Mouse (Mus musculus) megakaryocyte-erythroid progenitor cell, adult 5-6 weeks (primary cell): ENCODE data around the gene Miip. TPM values are rescaled to one million over a fixed set of nuclear protein-coding genes. Genes with fewer than 3 reads are reported as not detected.
"Not testable (repeated sequence)": the region's sequence is repeated elsewhere in the genome, so short reads cannot be mapped to it uniquely, and the experiment has no call there.

Source experiments
- ATAC-seq: replicated peaks from 2 replicates; pipeline ENCODE4 v1.8.0; 2016; ENCODE audit warnings: mild to moderate bottlenecking, inconsistent platforms; ENCODE audit not compliant: severe bottlenecking, poor library complexity, low FRiP score, low TSS enrichment
- total RNA-seq, 2 experiments: library from RNA; stranded (forward) in 1 of 2; stranded (reverse) in 1 of 2; fragments of 200-1000, 215-1000 nt in 1 of 2; fragments of >200 nt in 1 of 2; fragmentation: Nextera tagmentation in 1 of 2; gene quantifications; 2 replicates each; pipeline ENCODE4 v1.2.3; 2014 to 2017

Miip gene
- total RNA-seq, 2 experiments from 2014 or later, result 36.7 to 75.8 TPM

DNA sequence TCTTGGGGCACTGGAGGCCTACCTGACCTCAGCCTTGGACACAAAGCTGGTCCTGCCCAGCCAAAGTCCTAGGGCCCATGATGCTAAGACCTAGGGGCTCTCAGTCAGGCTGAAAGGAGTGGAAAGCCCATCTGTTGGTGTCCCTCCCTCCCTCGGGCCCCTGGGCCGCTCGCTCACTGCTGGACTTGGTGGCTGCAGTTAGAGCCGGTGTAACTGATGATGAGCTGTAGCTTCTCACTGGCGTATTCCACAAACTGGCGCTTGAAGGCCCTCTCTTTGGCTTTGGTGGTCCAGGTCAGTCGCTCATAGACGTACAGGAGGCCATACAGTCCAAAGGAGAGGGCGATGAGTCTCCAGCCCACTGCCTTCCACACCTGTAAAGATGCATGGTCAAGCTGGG is 9.9 kb upstream of the Miip start:
- no peak for ATAC-seq

DNA sequence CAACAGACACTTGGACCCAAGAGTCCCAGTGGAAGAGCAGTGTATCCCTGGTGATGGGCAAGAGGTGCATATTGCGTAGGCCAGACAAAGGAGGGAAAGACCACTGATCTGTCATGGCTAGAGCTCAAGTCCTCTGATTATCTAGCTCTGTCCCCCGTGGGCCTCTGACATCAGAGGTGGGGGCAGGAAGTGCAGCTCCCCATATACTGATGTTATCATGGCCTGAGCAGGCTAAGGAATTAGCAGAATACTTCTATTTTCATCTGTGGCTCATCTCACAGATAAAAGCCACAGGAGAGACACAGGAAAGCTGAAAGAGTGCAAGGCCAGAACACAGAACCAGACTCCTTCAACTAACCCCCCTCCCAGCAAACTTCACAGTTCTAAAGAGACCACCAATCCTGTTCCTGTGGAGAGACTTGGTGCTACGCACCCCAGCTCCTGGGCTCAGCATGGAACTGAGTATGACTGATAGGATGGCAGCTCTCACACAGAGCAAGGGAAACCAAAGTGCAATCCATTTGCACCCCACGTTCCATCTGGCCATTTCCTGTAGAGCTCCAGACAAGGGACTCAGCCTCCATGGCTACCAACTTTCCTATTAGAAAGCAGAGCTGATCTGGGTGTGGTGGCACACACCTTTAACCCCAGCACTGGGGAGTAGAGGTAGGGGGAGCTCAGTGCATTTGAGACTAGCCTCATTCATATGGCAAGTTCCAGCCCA is 7.4 kb upstream of the Miip start:
- peak; percentile 57; the same call in 1 of the 2 replicates for ATAC-seq

DNA sequence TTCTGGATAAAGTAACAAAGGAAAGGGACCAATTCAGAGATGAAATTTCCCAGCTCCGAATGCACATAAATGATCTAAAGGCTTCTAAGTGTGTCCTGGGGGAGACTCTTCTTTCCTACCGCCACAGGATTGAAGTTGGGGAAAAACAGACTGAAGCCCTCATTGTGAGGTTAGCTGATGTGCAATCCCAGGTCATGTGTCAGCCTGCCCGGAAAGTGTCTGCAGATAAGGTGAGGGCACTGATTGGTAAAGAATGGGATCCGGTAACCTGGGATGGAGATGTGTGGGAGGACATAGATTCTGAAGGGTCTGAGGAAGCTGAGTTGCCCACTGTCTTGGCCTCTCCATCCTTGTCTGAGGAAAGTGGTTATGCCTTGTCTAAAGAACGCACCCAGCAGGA is 622 bp upstream of the Miip start:
- 0 out of 2 replicates have a peak, but pooled peaks have one; percentile 8 for ATAC-seq

DNA sequence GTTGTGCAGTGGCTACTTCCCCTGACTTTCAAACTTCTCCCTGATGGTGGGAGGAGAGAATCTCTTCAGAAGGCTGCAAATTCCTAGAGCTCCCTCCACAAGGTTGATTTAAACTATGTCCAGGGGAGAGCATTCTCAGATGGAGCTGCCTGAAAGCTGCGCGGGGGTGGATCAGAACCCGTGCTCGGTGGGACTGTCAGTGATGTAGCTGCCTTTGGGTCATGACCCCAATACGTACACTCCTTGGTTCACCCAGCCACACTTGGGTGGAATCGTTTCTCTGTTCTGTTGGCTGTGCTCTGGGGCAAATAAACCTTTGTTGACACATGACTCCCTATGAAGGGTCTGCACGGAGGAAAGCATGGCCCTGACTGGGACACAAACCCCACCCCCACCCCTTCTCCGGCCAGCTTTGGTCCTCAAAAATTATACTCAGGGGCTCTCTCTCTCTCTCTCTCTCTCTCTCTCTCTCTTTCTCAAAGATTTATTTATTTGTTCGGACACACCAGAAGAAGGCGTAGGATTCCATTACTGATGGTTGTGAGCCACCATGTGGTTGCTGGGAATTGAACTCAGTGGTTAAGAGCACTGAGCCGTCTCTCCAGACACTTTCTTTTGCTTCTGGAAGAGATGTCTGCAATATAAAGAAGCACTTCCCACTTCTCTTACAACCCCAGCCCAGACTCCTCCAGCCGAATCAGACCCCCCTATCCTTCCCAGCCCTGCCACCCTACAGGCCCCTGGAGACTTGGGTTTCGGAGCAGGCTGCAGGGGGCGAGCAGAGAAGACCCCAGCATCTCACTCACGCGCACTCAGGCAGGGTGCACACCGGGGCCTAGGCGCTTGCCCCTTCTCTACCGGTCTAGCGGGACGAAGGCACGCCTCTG is 810 bp downstream of the Miip start:
- ATAC-seq, result no peak

DNA sequence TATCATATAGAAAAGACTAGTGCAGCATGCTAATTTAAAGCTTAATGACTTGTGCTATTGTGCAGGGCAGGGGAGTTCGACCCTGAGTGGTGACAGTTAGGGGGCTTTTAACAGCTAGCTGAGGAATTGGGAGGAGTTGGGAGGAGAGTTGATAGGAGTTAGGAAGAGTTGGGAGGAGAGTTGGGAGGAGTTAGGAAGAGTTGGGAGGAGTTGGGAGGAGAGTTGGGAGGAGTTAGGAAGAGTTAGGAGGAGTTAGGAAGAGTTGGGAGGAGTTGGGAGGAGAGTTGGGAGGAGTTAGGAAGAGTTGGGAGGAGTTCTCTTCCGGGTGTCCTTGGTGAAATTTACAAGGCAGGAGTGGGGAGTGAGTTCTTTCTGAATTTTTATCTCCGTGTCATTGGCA is 1.8 kb downstream of the Miip start:
- ATAC-seq, result not testable (repeated sequence)

DNA sequence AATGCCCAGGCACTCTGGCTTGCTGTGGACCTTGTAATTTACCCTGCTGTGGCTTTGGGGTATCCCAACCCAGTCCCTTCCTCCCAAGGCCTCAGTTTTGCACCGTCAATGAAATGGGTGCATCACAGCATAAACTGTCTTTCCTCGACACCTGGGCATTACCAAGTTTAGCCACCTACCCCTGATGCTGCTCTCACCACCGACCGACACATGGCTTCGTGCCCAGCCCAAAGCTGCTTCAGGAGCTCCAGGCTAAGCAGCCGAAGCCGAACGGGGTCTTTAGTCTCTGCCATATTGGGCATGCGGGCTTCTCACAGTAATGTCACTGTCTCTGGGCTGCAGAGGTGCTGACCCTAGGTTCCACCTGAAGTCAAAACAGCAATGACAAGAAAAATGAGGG is 2.6 kb downstream of the Miip start:
- ATAC-seq, result no peak

DNA sequence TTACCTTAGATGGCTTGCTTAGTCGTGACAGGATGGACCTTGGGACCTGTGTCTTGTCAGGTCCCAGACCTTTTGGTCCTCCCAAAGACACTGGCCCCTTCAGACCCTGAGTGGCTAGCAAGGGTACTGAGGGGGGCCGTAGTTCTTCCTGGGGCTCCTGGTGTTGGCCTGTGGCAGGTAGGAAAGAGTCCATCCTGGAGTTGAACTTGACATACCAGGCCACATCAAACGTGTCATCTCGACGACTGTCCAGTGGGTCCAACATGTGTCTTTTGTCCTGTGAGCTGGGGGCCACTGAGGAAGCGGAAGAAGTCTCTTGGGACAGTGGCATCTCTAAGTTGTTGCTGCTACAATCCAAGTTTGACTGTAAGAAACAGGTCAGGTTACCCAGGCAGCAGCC is 3.0 kb downstream of the Miip start:
- no peak for ATAC-seq

DNA sequence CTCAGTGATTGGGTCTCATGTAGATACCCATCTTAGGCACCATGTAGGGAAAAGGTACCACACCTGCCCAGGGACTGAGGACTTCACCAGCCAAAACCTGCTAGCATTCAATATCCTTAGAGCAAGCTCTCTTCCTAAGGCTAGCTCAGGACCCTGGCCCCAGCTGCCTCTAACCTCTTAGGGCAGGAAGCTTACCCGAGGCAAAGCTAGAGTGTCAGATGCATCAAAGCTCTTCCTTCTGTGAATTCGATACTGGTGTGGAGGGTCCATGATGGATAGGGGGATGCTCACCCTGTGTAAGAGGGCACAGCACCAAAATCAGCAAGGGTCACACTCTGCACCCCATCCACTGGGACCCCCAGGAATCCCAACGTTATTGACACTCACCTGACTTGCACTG is 6.6 kb downstream of the Miip start:
- no peak for ATAC-seq

DNA sequence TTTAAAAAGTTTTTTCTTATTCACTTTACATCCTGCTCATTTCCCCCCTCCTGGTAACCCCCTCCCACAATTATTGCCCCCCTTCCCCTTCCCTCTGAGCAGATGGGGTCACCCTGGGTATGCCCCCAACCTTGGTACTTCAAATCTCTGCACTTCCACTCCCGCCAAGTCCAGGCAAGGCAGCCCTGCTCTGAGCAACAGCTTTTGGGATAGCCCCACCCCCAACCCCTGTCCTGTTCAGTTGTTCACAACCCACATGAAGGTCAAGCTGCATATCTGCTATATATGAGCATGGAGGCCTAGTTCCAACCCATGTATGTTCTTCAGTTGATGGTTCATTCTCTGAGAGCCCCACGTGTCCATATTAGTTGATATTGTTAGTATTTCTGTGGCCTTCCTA is 17.8 kb downstream of the Miip start:
- no peak for ATAC-seq

DNA sequence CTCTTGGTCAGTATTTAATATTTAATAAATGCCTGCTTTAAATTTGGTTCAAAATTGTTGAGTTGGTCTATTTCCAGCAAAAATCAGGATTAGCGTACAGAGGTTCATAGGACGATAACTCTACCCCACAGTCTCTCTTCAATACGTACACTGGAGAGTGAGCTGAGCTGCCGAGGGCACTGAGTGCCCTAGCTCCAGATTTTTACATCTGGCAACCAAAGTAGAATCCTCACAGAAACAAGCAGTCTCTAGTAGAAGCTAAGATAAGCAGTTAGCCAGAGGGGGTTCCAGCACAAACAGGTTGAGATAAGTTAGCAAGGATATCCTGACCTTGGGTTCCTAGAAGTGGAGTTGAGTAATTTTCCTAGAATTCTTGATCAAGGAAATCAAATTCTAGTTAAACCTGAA is 20.0 kb downstream of the Miip start:
- peak; percentile 63 for ATAC-seq

DNA sequence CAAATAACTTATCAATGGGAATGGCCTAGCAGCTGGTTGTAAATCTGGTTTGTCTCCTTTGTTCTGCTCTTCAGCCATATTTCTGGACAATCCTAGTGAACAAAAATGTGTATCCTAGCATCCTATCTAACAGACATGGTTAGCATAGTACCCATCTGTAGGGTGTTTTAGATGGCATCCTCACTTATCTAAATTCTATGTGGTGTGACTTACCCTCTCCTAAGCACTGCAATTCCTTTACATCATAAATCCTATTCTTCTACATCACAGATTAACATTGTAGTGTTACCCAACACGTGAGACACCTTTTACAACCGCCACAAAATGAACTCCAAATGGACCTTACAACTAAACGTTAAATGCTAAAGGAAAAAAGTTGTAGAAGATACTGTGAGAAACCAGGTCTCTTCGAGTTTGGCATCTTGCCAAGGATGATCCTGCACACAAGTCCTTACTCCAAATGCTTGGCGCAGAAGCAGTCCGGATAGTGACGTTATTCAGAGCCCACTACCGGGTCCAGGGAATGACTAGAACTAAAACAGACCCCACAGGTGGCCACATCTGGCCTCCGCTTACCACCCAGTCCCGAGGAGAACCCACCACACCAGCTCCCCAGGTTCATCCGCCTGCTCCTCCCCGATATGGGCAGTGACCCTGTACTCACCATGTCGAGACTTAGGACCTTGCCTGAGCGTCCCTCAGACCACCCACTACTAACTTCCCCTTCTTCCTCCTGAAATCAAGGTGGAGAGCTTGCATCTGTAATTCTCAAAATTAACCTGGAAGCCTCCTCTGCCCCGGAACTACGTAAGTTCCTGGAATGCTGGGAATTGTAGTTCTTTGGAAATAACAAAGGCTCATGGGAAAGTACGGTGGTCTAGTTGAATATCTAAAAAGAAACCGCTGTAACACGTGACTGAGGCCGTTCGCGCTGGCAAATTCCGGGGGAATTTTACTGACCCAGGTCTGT is 20.7 kb downstream of the Miip start, which contains the start of gene Zfp933:
TSS of gene Zfp933 (minus strand) at position 753 of the 970 bp plus-strand sequence.
- ATAC-seq, result peak; percentile 90

DNA sequence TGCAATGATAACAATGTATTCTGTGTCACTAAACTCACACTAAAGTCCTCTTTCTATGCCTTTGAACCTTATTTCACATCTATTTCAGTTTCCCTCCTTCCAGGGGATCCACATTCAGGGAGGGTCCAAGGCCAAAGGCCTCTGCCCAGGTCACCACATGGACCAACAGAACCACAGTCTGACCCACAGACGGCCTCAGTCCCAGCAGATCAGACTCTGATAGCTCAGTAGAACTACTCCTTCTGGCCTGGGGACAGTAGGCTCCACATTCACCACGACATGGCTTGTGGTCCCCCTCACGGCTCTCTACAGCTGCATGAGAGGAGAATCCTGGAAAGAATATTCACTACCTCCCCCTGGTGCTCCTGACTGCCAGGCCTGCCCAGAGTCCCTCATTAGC is 25.7 kb downstream of the Miip start:
- no peak for ATAC-seq

DNA sequence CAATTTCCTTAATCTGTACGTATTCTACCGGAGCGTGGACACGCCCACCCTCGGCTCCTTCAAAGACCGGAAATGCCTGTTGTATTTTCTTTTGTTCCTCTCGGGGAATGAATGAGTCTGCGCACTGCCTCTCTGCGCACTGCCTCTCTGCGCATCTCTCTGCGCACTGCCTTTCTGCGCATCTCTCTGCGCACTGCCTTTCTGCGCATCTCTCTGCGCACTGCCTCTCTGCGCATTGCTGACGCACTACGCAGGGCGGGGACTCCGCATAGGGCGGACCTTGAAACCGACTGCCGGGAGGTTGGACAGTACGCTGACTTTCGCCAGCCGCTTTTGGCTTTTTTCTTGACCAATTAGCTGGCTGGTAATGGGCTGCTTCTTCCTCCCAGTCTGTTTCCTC is 29.3 kb downstream of the Miip start:
- ATAC-seq, result not testable (repeated sequence)

DNA sequence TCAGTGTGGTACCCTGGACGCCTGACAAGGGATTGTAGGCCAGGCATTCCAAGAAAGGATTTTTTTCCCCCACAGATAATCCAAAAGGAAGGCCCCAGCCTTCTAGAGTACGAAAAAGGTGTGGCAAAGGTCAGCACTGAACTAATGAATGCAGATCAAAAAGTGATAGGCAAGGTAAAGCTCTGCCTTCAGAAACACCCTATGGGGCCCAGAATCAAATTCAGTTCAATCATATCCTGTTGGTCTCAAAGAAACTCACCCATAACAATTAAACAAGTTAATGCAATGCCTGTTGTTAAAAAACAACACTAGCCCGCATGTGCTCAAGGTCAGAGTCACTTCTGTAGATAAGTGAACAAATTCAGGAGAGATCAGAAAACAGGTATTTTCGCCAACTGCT is 44.2 kb downstream of the Miip start:
- ATAC-seq, result no peak

DNA sequence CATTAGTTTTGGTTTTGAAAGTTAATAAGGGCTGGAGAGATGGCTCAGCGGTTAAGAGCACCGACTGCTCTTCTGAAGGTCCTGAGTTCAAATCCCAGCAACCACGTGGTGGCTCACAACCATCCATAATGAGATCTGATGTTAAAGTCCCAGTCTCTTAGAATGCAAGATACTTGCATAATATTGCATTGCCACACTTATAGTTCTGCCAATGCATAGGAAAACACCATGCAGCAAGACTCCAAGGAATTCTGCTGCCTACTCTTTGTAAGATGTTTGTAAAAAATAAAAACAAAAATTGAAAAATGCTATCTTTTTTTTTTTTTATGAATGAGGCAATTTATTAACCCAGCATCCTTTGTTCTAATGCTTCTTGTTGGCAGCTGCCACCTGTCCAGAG is 47.2 kb downstream of the Miip start:
- not testable (repeated sequence) for ATAC-seq

DNA sequence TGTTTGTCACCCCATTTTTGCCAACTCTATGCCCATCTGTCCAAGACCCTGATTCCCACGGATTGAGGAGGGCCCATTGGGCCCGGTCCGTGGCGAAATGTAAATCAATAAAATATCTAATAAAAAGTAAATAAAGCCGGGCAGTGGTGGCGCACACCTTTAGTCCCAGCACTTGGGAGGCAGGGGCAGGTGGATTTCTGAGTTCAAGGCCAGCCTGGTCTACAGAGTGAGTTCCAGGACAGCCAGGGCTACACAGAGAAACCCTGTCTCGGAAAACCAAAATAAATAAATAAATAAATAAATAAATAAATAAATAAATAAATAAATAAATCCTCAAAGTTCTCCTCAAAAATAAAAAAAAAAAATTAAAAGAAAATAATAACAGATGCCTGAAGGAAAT is 49.0 kb downstream of the Miip start:
- not testable (repeated sequence) for ATAC-seq

DNA sequence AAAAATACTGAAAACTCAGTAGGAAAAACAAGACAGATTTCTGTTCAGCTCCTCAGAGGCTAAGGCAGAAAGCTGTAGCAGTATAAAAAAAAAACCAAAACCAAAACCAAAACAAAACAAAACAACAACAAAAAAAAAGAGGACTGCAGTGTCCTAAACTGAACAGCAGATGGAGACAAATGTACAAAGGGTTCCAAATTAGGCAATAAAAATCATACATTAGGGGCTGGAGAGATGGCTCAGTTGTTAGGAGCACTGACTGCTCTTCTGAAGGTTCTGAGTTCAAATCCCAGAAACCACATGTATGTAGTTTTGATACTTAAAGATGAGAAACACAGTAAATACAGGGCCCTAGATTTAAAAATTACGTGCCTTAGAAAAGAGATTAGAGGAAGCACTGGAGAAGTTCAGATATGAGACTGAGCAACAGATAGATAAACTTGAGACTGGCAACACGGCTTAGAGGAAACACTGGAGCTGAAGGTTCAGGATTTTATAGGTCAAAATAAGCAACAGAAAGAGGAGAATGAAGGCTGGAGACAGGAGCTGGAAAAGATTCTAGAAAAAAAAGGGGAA is 53.9 kb downstream of the Miip start:
- ATAC-seq, result peak; percentile 79

DNA sequence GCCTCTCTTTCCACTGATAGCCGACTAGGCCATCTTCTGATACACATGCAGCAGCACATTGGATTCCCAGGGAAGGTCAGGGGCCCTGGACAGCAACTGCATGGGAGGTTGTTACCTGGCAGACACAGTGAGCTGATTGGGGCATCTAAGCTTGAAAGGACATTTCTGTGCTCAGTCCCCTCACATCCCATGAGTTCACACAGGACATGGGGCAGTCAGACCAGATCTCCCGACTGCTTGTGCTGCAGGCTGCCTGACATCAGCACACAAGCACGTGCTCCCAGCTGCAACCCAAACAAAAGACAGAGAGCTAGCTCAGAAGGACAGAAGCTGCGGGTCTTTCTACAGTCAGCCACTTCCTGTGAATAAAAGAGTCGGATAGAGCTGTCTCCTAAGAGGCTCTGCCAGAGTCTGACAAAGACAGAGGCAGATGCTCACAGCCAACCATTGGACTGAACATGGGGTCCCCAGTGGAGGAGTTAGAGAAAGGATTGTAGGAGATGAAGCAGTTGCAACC is 55.3 kb downstream of the Miip start:
- ATAC-seq, result no peak
